Mouse (Mus musculus): Measurements from ENCODE around the gene Pmf1.

Pmf1 gene

DNA sequence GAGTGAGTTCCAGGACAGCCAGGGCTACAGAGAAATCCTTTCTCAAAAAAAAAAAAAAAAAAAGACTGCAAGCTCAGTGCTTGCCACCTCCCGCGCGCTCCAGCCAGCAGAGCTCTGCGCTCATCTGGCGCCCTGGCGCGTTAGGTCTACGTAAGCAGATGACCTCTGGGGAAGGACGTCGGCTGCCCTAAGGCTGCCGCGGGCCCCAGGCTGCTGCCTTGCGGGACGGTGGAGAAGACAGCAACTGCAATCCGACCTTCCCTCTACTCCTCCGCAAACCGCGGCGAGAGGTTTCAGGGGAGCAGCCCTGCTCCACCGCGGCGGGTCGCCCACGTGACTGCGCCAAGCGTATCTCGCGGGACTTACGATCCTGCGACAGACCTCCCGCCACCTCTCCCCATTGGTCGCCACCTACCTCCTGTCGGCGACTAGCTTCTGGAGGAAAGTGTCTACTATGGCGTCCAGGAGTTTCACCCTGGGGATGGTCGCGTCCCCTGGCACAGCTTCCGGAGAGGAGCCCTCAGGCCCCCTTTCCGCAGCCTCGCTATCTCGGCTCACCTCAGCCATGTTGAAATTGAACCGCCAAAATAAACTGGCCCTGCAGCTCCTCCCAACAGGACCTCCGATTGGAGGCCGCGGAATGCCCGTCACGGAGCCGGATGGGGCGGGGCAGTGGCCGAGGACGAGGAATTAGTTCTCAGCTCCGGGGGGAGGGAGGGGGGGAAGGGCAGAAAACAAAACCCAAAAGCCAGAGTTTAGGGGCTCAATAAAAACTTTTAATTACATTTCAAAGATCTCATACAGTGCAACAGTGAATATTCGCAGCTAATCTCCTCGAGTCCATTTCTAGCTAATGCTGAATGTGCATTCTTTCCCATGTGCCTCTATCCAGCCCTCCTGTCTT, at the start of gene Pmf1:
Gene Pmf1, minus strand, starts transcription at position 591 of the 904 bp plus-strand sequence.
- peak; percentile 82 for DNase-seq (ENCODE audit: low spot score)

DNA sequence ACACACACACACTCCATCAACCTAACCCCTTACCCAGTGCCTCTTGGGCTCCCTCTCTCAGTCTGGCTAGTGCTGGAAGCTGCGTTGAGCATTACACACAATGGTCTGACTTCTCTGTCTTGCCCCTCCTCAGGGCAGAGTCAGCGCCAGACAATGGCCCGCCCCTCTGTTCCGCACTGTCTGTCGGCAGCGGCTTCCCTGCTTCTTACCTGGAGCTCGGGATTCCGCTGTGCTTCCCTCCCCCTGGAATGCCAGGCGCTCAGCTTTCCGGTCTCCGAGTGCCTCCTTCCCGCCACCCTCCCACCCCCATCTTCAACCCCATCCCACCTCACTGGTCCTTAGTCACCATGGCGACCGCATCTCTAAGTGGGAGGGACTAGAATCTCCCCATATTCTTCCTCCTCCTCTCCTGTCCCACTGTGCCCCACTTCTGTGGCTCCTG, 48.7 kb upstream of the Pmf1 start:
- DNase-seq (ENCODE audit: low spot score), result no peak

DNA sequence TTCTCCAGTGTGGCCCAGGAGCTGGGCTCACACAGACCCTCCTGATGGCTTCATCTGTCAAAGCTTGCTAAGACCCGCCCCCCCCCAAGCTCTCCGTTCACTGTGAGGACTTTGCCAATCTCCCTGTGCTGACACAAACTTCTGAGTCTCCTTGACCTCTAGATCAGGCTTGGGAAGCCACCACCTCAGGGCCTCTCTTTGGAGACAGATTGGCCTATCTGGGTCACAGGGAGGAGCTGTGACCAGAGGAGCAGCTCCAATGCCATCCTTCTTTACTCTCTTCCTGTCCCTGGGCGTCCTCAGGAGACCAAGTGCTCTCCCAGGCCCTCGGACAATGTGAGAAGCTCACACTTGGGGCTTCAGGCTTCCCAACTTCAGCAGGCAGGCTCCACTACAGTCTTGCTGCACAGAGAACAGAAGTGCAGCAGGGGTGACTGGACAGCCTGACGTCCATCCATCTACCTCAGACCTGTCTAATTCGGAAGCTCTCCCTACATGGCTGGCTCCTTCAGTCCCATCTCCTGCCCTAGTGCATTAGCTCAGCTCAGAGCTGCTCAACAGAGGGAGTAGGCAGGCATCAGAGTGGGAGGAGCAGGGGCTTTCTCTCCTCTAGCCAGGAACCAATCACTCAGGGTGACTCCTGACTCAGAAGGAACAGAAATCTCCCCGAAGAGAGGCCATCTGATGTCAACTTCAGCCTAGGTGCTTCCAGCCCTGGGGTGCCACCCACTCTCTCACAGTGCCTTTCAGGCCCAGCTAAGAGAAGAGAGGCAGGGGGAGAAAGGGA, 46.8 kb upstream of the Pmf1 start:
- no peak for DNase-seq (ENCODE audit: low spot score)

DNA sequence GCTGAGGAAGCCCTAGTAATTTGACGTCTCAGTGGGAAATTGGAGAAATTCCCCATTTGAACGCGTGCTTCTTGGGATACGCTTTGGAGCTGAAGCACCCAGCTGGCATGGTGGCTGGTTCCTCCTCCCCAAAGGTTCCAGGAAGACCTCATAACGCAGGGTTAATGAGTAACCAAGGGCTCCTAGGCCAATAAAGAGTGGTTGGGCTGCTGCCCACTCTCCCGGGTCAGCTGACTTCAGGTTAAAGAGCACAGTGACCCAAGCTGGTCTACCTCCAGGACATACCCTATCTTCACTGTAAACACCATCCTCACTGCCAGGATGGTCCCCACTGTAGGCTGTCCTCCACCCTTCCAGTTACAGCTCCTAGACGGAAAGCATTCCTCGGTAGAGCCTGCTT, 46.2 kb upstream of the Pmf1 start:
- DNase-seq (ENCODE audit: low spot score), result no peak

DNA sequence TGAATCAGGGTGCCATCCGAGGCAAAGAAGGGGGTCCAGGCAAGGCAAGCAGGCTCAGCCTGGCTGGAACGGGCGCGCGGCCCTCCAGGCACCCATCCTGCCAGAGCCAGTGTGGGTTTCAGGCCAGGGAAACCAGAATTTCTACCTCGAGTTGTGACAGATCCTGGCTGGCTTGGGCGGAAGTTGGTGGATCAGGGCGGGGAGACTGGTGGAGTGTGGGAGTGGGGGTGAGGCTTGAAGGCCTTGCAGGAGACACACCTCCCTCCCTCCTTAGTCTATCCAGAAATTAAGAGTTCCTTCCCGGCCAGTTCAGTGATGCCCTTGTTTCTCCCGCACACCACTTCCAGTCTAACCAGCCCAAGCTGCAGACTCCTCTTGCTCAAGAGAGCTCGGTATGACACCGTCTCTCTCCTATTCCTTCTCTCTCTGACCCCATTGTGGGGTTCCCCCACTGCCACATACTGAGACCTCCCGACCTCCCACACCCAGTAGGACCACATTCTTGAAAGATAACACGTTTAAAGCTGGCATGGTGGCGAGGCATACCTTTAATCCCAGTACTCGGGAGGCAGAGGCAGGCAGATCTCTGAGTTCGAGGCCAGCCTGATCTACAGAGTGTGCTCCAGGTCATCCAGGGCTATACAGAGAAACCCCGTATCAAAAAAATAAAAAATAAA, 45.6 kb upstream of the Pmf1 start:
- DNase-seq (ENCODE audit: low spot score), result peak; percentile 61

DNA sequence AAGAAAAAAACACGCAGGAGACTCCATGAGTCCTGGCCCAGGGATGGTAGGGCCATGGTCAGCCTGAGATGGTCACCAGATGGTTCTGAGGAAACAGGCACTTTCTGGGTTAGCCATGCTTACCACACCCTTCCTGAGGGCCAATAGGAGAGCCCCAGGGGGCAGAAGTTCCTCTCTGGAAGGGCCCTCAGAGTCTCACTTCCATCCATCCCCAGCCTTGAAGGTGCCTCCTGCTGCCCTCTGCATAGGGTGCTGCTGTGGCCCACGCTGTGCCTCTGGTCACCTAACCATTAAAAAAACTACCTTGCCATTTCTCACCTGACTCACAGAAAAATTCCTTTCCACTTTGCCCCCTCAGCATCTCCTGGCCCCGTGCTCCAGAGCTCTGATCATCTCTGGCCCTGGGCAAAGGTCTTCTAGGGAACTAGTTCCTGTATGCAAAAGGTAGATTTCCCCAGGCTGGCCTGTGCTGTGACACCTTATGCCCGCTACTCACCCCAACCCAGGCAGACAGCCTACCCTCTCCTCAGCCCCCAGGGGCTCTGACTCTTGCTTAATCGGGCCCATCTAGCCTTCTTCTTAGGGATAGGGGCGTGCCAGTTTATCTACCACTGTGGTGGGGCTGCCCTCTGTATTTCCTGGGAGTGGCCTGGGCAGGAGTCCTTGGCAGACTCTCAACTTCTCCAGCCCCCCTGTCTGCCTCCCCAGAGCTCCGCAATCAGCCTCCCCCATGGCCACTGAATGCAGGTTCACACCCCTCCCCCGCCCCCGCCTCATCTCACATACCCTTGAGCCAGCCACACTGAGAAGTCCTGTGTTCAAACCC, 44.8 kb upstream of the Pmf1 start:
- DNase-seq (ENCODE audit: low spot score), result no peak

DNA sequence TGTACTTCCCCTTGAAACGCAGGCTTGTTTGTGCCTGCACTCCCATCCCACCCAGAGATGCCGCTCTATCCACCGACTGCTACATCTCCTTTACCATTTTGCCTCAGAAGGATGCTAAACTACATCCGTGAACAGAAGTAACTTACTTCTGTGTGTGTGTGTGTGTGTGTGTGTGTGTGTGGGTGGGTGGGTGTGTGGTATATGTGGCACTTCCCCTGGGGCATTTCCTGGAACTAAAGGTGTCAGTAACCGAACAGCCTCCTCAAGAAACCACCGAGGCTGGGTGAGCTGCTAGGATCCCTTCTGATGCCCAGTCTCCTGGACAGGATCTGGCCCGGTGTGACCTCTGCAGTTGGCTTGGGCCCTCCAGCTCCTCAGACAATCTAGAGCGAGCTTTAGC, 43.9 kb upstream of the Pmf1 start:
- DNase-seq (ENCODE audit: low spot score), result no peak

DNA sequence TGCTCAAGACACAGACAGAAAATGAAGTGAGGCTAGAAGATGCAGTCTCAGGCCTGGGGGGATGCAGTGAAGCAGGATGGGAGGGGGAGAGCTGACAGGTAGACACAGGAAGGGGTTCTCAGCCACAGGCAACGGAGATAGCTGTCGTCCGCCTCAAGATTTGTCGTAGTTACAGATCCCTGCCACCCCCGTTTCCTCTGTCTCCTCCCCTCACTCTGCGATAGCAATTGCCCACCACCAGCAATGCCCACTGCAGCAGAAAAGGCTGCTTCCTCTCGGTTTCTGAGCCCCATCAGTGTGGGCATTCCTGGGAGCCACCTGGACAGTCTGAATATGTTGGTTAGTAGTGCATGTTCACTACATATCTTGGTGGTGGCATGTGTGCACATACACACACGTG, 43.2 kb upstream of the Pmf1 start:
- DNase-seq (ENCODE audit: low spot score), result no peak

DNA sequence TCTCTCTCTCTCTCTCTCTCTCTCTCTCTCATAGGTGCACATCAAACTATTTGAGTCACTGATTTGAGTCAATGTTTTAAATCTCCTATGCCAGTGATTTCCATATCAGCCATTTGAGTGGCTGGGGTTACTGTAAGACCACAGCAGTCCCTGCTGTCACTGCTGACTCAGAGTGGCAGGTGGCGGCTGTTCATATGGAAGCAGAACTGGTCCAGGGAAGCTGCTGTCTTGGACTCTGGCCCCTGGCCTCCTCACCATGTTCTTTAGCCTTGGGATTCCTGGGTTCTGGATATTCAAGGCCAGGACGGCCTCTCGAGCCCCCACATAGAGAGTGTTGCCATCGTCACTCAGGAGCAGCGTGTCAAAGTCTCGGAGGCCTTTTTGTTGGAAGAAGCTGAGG, 42.6 kb upstream of the Pmf1 start:
- no peak for DNase-seq (ENCODE audit: low spot score)

DNA sequence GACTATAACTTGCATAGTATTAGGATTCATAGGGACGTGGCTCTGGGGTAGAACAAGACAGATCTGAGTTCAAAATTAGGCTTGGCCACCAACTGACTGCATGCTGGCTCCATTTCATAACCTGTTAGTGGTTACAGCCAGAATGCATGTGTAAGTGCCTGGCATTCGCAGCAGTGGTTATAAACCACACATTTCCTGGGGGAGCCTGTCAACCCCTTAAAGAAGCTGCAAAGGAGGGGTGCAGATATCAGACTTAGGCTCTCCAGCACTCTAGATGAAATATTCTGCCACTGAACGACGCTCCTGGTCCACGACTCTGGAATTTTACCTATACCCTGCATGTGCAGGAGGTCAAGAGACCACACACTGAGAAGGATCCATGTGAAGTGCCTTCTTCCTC, 42.1 kb upstream of the Pmf1 start:
- DNase-seq (ENCODE audit: low spot score), result no peak

DNA sequence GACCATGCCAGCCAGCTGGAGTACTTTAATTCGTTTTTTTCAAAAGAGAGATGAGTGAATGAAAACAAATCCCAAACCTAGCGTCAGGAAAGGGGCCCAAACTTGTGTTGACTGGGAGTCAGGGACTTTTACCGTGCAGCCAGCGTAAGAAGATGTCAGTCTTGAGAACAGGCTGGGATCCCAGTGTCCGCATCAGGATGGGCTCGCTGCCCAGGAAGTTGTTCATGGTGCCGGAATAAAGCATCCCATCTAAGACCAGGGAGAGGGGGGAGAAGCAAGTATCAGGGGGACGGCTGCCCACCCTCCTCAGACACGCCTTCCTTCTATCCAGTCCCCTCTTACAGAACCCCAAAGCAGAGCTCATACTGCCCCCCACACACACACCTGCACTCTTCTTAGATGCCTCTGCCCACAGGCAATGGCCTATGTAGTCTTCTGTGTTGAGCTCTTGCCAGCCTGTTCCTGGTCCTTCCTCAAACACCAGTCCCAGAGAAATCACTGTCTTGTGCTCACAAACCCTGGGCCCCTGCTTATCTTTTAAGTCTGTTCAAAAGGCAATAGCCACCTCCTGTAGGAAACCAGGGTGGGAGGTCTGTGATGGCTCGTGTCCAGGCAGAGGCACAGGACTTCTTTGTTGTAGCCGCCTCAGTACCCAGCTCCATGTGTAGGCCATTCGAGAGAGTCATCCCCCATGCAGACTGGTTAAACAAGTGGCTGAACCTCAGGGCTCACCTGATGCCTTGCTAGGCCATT, 40.4 kb upstream of the Pmf1 start:
- no peak for DNase-seq (ENCODE audit: low spot score)

DNA sequence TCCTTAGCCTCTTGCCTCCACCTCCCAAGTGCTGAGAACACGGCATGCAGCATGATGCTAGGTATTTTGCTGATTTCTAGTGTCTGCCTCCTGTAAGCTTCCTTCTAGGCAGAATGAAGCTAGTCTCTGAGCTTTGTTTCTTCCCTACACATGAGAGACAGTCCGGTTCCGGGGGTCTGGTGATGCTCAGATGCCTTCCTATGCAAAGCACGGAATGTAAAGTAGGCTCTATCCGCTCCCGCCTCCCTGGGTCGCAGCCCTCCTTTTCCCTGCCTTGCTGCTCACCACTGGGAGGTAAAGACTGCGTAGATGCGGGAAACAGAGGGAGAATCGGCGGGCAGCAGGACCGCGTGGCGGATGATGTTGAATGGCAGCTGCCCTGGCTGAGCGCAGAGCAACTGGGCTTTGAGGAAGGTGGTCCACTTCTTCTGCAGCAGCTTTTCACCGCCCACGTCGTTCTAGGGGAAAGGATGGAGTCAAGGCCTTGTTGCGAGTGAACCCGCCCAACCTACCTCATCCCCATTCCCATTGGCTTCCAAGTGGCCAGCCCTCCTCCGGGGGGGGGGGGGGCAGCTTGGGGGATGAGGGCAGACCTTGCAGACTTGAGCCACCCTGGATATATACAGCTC, 39.4 kb upstream of the Pmf1 start:
- DNase-seq (ENCODE audit: low spot score), result no peak

DNA sequence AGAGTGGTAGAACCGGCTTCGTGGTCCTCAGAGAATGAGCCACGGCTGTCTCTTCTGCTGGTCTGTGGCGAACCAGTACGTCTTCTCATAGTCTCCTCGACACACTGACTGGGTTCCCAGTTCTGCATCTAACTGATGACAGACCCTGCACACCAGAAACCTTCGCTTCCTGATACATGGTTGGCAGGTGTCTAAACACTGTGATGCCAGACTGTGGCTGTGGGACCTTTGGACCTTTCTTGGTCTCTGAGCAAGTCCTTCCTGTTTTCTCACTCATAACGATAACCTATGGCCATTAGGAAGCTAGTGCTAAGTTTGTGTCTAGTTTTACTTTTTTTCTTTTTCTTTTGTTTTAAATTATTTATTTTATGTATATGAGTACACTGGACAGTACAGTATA, 38.3 kb upstream of the Pmf1 start:
- DNase-seq (ENCODE audit: low spot score), result no peak

DNA sequence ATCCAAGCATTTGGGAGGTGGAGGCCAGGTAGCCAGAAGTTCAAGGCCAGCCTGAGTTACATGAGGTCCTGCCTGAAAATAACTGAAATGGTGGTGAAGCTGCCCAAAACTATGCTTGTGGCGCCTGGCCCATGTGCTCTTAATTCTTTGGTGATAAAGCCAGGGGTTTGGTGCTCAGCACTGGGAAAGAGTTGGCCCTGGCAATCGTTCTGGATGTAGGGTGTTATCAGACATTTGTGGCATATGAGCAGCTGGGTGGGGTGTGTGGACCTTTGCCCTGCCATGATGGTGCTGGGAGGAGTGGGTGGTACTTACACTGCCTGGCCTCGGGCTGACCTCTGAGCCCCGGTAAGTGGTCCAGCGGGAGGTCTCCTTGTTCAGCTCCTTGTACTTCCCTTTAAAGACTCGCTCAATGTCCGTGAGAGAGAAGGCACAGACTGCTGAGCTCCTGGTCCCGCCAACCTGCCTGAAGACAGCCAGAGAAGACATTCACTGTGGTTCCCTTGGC, 37.6 kb upstream of the Pmf1 start:
- DNase-seq (ENCODE audit: low spot score), result no peak

DNA sequence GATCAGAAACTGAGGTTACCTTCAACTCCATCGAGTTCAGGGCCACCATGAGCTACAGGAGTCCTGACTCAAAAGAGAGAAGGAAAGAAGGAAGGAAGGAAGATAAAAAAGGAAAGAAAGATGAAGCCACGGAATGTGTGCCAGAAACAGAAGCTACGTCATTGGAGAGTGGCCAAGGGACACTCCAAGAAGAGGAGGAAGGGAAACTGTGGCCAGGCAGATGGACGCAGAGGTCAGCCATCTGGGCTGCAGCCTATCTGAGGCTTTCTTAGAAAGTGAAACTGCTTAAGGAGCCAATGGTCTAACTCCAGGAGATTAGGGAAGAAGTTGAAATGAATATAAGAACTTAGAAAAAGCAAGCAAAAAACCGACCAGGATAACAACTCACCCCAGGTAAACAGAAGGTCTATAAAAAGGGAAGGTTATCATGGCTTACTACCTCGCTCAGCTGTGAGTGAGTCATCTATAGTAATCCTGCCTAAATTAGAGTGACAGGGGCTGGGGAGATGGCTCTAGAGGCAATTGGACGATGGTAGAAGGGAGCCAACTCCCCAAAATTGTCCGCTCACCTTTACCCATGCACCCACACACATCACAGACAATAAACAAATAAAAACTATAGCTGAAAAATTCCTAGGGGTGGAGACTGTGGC, 36.5 kb upstream of the Pmf1 start:
- no peak for DNase-seq (ENCODE audit: low spot score)

DNA sequence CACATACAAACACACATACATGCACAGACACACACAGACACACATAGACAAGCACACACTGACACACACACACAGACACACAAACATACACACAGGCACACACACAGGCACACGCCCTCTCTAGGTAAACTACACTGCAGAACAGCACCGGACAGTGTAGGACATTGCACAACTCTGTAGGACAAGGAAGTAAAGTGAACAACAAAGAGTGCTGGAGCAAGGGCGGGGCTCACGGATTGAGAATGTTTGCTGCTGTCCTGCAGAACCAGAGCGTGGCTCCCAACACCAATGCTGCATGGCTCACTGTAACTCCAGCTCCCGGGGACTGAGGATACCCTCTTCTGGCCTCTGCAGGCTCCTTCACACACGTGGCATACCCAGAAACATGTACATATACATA, 32.8 kb upstream of the Pmf1 start:
- no peak for DNase-seq (ENCODE audit: low spot score)

DNA sequence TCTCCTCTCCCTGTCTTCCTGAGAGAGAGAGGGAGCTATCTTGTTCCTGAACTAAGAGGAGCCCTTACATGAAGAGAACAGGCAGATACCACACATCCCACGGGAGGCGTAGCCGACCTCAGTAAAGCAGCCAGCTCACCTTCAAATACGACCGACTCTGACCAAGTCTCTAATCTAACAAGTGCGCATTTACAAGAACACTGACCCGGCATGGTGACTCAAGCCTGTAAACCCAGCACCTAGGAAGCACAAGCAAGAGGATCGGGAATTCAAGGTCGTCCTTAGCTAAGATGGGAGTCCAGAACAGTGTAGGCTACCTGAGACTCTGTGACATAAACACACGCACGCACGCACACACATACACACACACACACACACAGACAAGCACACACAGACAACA, 32.4 kb upstream of the Pmf1 start:
- DNase-seq (ENCODE audit: low spot score), result no peak

DNA sequence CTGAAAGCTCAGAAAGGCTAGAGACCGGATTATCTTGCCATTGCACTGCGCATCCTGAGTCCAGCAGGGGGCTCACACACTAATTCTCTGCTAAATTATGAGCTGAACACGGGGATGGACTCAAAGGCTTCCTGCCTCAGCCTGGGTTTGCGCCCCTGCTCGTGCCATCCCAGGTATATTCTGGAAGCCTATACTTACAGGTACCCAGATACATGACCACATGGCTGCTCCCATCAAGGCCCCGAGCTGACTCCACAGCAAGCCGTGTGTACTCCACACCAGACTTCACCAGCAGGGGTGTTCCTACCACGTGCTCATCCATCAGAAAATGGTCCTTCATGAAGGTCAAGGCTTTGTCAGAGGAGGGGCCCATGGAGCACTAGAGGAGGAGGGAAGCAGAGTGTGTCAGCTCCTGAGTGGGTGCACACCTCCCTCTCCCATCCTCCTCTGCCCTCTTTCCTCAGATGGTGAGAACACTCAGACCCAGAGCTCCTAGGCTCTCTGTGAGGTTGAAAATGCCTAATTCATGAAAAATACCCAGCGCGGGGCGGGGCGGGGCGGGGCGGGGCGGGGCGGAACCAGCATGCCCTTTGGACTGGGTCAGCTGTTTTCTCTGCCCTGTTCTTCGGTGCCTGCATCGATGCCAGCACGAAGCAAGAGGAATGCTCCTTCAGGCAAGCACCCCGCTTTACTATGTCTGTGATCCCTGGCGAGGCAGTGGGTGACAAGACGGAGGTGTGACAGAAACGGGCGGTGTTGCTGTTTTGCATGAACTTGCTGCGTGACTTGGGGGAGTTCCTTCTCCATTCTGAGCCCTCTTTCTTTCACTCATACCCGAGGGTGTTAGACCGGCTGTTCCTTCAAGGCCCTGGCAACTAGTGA, 30.6 kb upstream of the Pmf1 start:
- no peak for DNase-seq (ENCODE audit: low spot score)

DNA sequence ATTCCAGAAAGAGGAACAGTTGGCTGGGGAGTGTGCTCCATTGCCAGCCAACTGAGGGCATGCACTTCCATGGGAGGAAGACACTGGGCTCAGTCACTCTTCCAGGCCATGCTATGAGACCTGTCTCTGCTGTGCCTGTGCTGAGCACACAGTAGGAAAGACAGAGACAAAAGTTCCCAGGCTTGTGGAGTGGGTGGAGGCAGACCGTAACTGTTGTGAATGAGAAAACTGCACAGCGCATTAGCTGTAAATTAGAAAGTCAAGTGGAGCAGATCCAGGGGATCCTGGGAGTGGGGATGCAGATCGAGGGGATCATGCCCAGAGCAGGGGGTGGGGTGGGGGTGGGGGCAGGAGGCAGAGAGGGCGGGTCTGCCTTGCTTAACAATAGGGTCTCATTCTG, 29.5 kb upstream of the Pmf1 start:
- no peak for DNase-seq (ENCODE audit: low spot score)

All from urinary bladder, postnatal 25 days (tissue).